Mouse (Mus musculus): ENCODE results near the gene Klhl24. TPM values are rescaled to one million over a fixed set of nuclear protein-coding genes. Genes with fewer than 3 reads are reported as not detected.
"Not testable (repeated sequence)": the region's sequence is repeated elsewhere in the genome, so short reads cannot be mapped to it uniquely, and the experiment has no call there.

Klhl24 gene
- total and polyA plus RNA-seq, 3 experiments, result 14.1 to 64.7 (median 59.3) TPM

DNA sequence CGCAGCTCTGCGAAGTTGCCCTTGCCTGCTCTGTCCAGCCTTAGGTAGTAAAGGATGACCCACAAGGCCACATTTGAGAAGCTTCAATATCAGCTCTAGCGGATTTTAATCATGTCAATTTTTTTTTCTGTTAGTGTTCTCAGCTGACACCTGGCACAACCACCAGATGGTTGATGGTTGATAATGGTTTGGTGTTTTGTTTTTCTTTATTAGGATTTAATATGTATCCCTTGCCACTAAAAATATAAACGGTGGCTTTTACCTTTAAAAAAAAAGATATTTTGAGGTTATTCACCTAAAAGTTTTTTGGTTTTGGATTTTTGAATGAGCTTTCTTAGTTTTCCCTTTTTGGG lies 1.0 kb downstream of the Klhl24 start:
- no peak for DNase-seq (ENCODE audit: low spot score)
- TF ChIP-seq CTCF (IDR thresholded peaks at IDR 0.05; ENCODE audit: low read depth, low read length) (no peak), TAL1 (conservative IDR thresholded peaks at IDR 0.05; ENCODE audit: low read depth, low read length) (peak; percentile 42)
- ATAC-seq (ENCODE audit: extremely low read depth, insufficient number of reproducible peaks, low FRiP score, poor library complexity, severe bottlenecking), result no peak

DNA sequence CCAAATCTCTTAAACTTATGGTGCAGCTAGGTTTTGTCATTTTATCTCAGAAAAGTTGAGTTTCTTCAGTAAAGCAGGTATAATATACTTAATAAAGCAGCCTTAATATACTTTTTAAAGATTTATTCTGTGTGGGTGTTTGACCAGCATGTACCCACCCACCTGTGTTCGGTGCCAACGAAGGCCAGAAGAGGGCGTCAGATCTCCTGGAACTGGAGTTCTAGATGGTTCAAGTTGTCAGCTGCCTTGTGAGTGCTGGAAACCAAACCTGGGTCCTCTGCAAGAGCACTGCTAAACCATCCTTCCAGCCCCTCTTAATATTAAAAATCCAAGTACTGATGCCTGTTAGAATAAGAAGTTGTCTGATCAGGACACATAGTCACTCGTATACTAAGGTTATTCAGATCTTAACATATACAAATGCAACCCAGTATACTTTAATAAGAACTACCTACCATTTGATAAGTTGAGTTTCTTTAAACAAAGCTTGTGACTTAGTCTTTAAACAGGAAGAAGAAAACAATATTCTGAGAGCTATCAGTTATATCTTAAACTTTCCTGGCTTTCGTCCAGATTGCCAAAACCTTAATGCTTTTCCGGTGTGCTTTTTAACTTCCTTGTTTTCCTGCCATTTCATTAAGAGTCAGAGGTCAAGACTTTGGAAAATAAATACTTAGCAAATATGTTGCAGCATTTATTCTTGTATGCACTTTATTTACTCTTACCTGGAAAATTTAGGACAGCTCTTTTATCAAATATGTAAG lies 1.7 kb downstream of the Klhl24 start:
- peaks cover 11% of the 10 kb centered on the region for H3K36me3 ChIP-seq (replicated peaks)
- H3K4me3 ChIP-seq (ENCODE audit: low read depth, low read length), result no peak overlapping the region; the same call in 1 of the 2 replicates
- H3K27me3 ChIP-seq (ENCODE audit: insufficient read depth, low read length), result no peaks in the 10 kb centered on the region
- ATAC-seq (ENCODE audit: extremely low read depth, insufficient number of reproducible peaks, low FRiP score, poor library complexity, severe bottlenecking), result no peak
- H3K9me3 ChIP-seq (replicated peaks), result peaks cover 8% of the 10 kb centered on the region
- peaks cover 10% of the 10 kb centered on the region for H3K4me1 ChIP-seq (ENCODE audit: insufficient read depth, low read depth, low read length)
- no peak for TF ChIP-seq GATA2 (IDR thresholded peaks at IDR 0.05; ENCODE audit: borderline replicate concordance, low read depth, low read length)
- no peak for TF ChIP-seq POLR2AphosphoS5 (IDR thresholded peaks at IDR 0.05; ENCODE audit: insufficient replicate concordance, low read depth, low read length)
- no peak for TF ChIP-seq CTCF (IDR thresholded peaks at IDR 0.05; ENCODE audit: low read depth, low read length)
- no peak for TF ChIP-seq TAL1 (conservative IDR thresholded peaks at IDR 0.05; ENCODE audit: low read depth, low read length)
- no peak for TF ChIP-seq GATA1 (IDR thresholded peaks at IDR 0.05; ENCODE audit: borderline replicate concordance, low read length)
- DNase-seq (ENCODE audit: low spot score), result no peak

More for the DNA sequence above, 1.0 kb downstream of the Klhl24 start:
- Histone ChIP-seq H3K36me3 (replicated peaks) (peaks cover 6% of the 10 kb centered on the region), H3K4me3 (ENCODE audit: low read depth, low read length) (peak overlapping the region; percentile 99), H3K9me3 (replicated peaks) (0 out of 2 replicates have a peak, but pooled peaks cover 2% of the 10 kb centered on the region), H3K27me3 (ENCODE audit: insufficient read depth, low read length) (no peaks in the 10 kb centered on the region), H3K4me1 (ENCODE audit: insufficient read depth, low read depth, low read length) (peaks cover 10% of the 10 kb centered on the region)

DNA sequence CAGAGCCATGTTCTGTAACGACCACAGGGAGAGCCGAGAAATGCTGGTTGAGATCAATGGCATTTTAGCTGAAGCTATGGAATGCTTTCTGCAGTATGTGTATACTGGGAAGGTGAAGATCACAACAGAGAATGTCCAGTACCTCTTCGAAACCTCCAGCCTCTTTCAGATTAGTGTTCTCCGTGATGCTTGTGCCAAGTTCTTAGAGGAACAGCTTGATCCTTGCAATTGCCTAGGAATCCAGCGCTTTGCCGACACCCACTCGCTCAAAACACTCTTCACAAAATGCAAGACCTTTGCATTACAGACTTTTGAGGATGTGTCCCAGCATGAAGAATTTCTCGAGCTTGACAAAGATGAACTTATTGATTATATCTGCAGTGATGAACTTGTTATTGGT lies 9.7 kb downstream of the Klhl24 start:
- TF ChIP-seq TAL1 (conservative IDR thresholded peaks at IDR 0.05; ENCODE audit: low read depth, low read length) (no peak), POLR2AphosphoS5 (IDR thresholded peaks at IDR 0.05; ENCODE audit: insufficient replicate concordance, low read depth, low read length) (no peak), GATA2 (IDR thresholded peaks at IDR 0.05; ENCODE audit: borderline replicate concordance, low read depth, low read length) (no peak), CTCF (IDR thresholded peaks at IDR 0.05; ENCODE audit: low read depth, low read length) (no peak), GATA1 (IDR thresholded peaks at IDR 0.05; ENCODE audit: borderline replicate concordance, low read length) (no peak)
- Histone ChIP-seq H3K27me3 (ENCODE audit: insufficient read depth, low read length) (no peaks in the 10 kb centered on the region), H3K4me1 (ENCODE audit: insufficient read depth, low read depth, low read length) (no peaks in the 10 kb centered on the region), H3K4me3 (ENCODE audit: low read depth, low read length) (no peak overlapping the region), H3K36me3 (replicated peaks) (peaks cover 52% of the 10 kb centered on the region), H3K9me3 (replicated peaks) (peaks cover 13% of the 10 kb centered on the region)
- ATAC-seq (ENCODE audit: extremely low read depth, insufficient number of reproducible peaks, low FRiP score, poor library complexity, severe bottlenecking) (no peak), DNase-seq (ENCODE audit: low spot score) (no peak)

DNA sequence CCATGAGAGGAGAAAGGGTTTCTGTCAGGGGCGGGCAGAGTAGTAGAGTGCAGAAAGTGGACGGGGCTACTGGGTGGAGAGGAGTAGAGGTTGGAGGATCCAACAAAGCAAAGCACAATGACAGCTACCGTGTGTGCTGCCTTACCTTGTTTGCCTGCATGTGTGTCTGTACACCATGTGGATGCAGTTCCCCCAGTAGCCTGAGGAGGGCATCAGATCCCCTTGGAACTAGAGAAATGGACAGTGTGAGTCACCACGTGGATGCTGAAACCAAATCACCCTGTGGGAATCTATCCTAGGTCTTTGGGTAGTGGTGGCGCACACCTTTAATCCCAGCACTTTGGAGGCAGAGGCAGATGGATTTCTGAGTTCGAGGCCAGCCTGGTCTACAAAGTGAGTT lies 11.6 kb downstream of the Klhl24 start:
- H3K4me3 ChIP-seq (ENCODE audit: low read depth, low read length), result no peak overlapping the region
- no peak for ATAC-seq (ENCODE audit: extremely low read depth, insufficient number of reproducible peaks, low FRiP score, poor library complexity, severe bottlenecking)
- TF ChIP-seq GATA1 (IDR thresholded peaks at IDR 0.05; ENCODE audit: borderline replicate concordance, low read length), result no peak
- TF ChIP-seq CTCF (IDR thresholded peaks at IDR 0.05; ENCODE audit: low read depth, low read length), result no peak
- no peak for TF ChIP-seq GATA2 (IDR thresholded peaks at IDR 0.05; ENCODE audit: borderline replicate concordance, low read depth, low read length)
- no peak for TF ChIP-seq TAL1 (conservative IDR thresholded peaks at IDR 0.05; ENCODE audit: low read depth, low read length)
- no peak for TF ChIP-seq POLR2AphosphoS5 (IDR thresholded peaks at IDR 0.05; ENCODE audit: insufficient replicate concordance, low read depth, low read length)

DNA sequence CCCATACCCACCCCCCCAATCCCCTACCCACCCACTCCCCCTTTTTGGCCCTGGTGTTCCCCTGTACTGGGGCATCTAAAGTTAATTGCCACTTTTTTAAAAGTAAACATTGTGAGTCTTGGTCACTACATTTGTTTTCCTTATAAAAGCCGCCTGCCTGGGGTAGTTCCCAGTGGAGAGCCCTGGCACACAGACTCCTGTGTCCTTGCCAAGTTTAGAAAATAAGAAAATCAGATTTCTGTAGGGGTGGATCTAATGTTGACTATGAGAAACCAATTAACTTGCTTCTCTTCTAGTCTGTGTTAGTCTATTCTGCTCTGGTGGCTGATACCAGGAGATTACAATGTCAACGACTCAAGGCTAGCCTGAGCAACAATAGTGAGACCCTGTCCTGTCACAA lies 15.3 kb downstream of the Klhl24 start:
- Histone ChIP-seq H3K4me1 (ENCODE audit: insufficient read depth, low read depth, low read length) (no peaks in the 10 kb centered on the region), H3K27me3 (ENCODE audit: insufficient read depth, low read length) (no peaks in the 10 kb centered on the region), H3K36me3 (replicated peaks) (peaks cover 41% of the 10 kb centered on the region), H3K9me3 (replicated peaks) (peaks cover 3% of the 10 kb centered on the region), H3K4me3 (ENCODE audit: low read depth, low read length) (no peak overlapping the region)
- TF ChIP-seq GATA2 (IDR thresholded peaks at IDR 0.05; ENCODE audit: borderline replicate concordance, low read depth, low read length), result no peak
- no peak for TF ChIP-seq CTCF (IDR thresholded peaks at IDR 0.05; ENCODE audit: low read depth, low read length)
- TF ChIP-seq GATA1 (IDR thresholded peaks at IDR 0.05; ENCODE audit: borderline replicate concordance, low read length), result no peak
- no peak for TF ChIP-seq TAL1 (conservative IDR thresholded peaks at IDR 0.05; ENCODE audit: low read depth, low read length)
- no peak for TF ChIP-seq POLR2AphosphoS5 (IDR thresholded peaks at IDR 0.05; ENCODE audit: insufficient replicate concordance, low read depth, low read length)
- ATAC-seq (ENCODE audit: extremely low read depth, insufficient number of reproducible peaks, low FRiP score, poor library complexity, severe bottlenecking), result no peak
- no peak for DNase-seq (ENCODE audit: low spot score)

More for the DNA sequence above, 11.6 kb downstream of the Klhl24 start:
- Histone ChIP-seq H3K27me3 (ENCODE audit: insufficient read depth, low read length) (no peaks in the 10 kb centered on the region), H3K36me3 (replicated peaks) (peaks cover 51% of the 10 kb centered on the region), H3K4me1 (ENCODE audit: insufficient read depth, low read depth, low read length) (no peaks in the 10 kb centered on the region), H3K9me3 (replicated peaks) (peaks cover 6% of the 10 kb centered on the region)
- no peak for DNase-seq (ENCODE audit: low spot score)

DNA sequence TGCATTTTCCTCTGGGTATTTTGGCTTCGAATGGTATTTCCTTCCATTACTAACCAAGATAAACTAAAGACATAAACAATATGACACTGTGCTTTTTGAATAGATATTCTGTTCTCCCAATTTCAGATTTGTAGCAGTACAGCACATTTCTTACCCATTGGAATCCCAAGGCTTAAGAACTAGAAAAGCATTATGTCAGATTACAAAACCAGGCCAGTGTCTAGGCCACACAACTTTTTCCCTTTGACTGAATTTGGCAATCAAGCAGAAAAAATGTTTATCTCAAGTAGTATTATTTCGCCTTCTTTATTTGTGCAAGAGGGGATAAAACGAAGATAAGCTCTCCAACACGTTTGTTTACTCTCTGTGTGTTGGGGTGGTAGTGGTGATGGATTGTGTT lies 18.7 kb downstream of the Klhl24 start:
- H3K27me3 ChIP-seq (ENCODE audit: insufficient read depth, low read length), result no peaks in the 10 kb centered on the region
- TF ChIP-seq GATA1 (IDR thresholded peaks at IDR 0.05; ENCODE audit: borderline replicate concordance, low read length), result no peak
- no peak for TF ChIP-seq TAL1 (conservative IDR thresholded peaks at IDR 0.05; ENCODE audit: low read depth, low read length)
- no peak for TF ChIP-seq POLR2AphosphoS5 (IDR thresholded peaks at IDR 0.05; ENCODE audit: insufficient replicate concordance, low read depth, low read length)
- no peak for TF ChIP-seq GATA2 (IDR thresholded peaks at IDR 0.05; ENCODE audit: borderline replicate concordance, low read depth, low read length)
- no peak for TF ChIP-seq CTCF (IDR thresholded peaks at IDR 0.05; ENCODE audit: low read depth, low read length)

DNA sequence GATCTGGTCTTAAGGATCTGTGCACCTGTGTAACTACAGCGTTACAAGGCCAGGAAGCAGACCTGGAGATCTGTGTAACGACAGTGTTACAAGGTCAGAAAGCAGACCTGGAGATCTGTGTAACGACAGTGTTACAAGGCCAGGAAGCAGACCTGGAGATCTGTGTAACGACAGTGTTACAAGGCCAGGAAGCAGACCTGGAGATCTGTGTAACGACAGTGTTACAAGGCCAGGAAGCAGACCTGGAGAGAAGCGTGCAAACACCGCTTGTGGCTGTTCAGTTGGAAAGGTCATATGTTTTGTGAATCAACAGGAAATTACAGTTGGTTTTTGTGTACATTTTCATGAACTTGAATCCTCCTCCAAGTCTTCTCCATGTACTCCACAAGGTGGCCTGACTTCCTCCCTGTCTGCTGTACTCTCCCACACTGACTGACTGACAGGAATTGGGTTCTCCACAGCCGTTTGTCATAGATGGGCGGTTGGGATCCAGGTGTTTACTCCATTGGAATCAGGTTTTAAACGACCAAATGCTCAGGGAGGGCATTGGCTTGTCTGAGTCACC lies 29.1 kb downstream of the Klhl24 start:
- H3K4me1 ChIP-seq (ENCODE audit: insufficient read depth, low read depth, low read length); DNase-seq (ENCODE audit: low spot score); H3K9me3 ChIP-seq (replicated peaks); H3K4me3 ChIP-seq (ENCODE audit: low read depth, low read length); ATAC-seq (ENCODE audit: extremely low read depth, insufficient number of reproducible peaks, low FRiP score, poor library complexity, severe bottlenecking); H3K27me3 ChIP-seq (ENCODE audit: insufficient read depth, low read length): not testable (repeated sequence)
- H3K36me3 ChIP-seq (replicated peaks), result peaks cover 36% of the 10 kb centered on the region

More for the DNA sequence above, 18.7 kb downstream of the Klhl24 start:
- Histone ChIP-seq H3K4me1 (ENCODE audit: insufficient read depth, low read depth, low read length) (no peaks in the 10 kb centered on the region), H3K36me3 (replicated peaks) (peaks cover 48% of the 10 kb centered on the region), H3K9me3 (replicated peaks) (no peaks in the 10 kb centered on the region), H3K4me3 (ENCODE audit: low read depth, low read length) (no peak overlapping the region)
- DNase-seq (ENCODE audit: low spot score) (no peak), ATAC-seq (ENCODE audit: extremely low read depth, insufficient number of reproducible peaks, low FRiP score, poor library complexity, severe bottlenecking) (no peak)

All from G1E (cell line).